Mouse (Mus musculus) cerebellum, adult 2 months (tissue): ENCODE data around the gene Ssh2. TPM values are rescaled to one million over a fixed set of nuclear protein-coding genes. Genes with fewer than 3 reads are reported as not detected.
A peak's percentile ranks its signal among the peaks of the same experiment; 100 is the strongest.

Experiments used
- DNase-seq, 2 experiments: peaks; one replicate each; pipeline ENCODE4 v3.0.0; 2021
- H3K27ac ChIP-seq: fragments of 200-500 bp; 2 replicates; pipeline ENCODE4 v1.5.1; 2012; ENCODE audit warnings: low read length, control low read depth, inconsistent platforms; ENCODE audit not compliant: insufficient read depth
- H3K27me3 ChIP-seq: fragments of 200-500 bp; 2 replicates; pipeline ENCODE4 v1.6.1; 2012; ENCODE audit warnings: inconsistent platforms, mild to moderate bottlenecking, low read length, moderate library complexity; ENCODE audit not compliant: control insufficient read depth, insufficient read depth
- H3K4me1 ChIP-seq: fragments of 200-500 bp; 2 replicates; pipeline ENCODE4 v1.6.1; 2011; ENCODE audit warnings: low read length; ENCODE audit not compliant: control insufficient read depth, insufficient read depth
- H3K4me3 ChIP-seq: fragments of 200-500 bp; replicated peaks from 2 replicates; pipeline ENCODE3; 2011; ENCODE audit warnings: mild to moderate bottlenecking, low read depth, low read length, control low read depth; ENCODE audit not compliant: insufficient read depth
- CTCF ChIP-seq: fragments of 200-500 bp; IDR thresholded peaks from 2 replicates; pipeline ENCODE4 v1.5.1; 2011; ENCODE audit warnings: low read depth, mild to moderate bottlenecking, control low read depth, low read length, moderate library complexity, borderline replicate concordance; ENCODE audit not compliant: insufficient read depth
- POLR2A ChIP-seq: fragments of 200-500 bp; IDR thresholded peaks from 2 replicates; pipeline ENCODE4 v1.6.1; 2011; ENCODE audit warnings: low read length, control low read depth, borderline replicate concordance; ENCODE audit not compliant: insufficient read depth
- WGBS: fragments of 180-500 bp; shearing (Covaris S2); methylation state at CpG from one replicate; pipeline ENCODE4 v1.1.7; 2018; 5-methylcytosine and 5-hydroxymethylcytosine counted together
- polyA plus RNA-seq: library from polyadenylated mRNA; depleted of rRNA; stranded (reverse); fragments of >200 nt; gene quantifications from 2 replicates; pipeline ENCODE4 v1.2.3, GENCODE M21; 2012

The Ssh2 gene
- polyA plus RNA-seq, 1 experiment = 14.3 TPM

- WGBS = 64% methylated on average over 2 of the region's 2 CpGs
- peaks cover 8% of the 10 kb centered on the region for H3K4me1 ChIP-seq
- no peak for DNase-seq
- TF ChIP-seq POLR2A = no peak
- no peak for TF ChIP-seq CTCF
- no peak overlapping the region for H3K27ac ChIP-seq
- no peak overlapping the region for H3K4me3 ChIP-seq
- H3K27me3 ChIP-seq = no peaks in the 10 kb centered on the region
Measured at GRCm38 (mm10) chr11:77451670-77452069, 235.6 kb downstream of the Ssh2 start.

GRCm38 (mm10) chr11:77453388-77453787, 237.3 kb downstream of the Ssh2 start:
- TF ChIP-seq POLR2A (no peak), CTCF (no peak)
- 88% methylated on average over 2 of the region's 2 CpGs for WGBS
- no peak overlapping the region for H3K4me3 ChIP-seq
- peaks cover 8% of the 10 kb centered on the region for H3K4me1 ChIP-seq
- no peak overlapping the region for H3K27ac ChIP-seq
- no peaks in the 10 kb centered on the region for H3K27me3 ChIP-seq
- no peak for DNase-seq

DNA sequence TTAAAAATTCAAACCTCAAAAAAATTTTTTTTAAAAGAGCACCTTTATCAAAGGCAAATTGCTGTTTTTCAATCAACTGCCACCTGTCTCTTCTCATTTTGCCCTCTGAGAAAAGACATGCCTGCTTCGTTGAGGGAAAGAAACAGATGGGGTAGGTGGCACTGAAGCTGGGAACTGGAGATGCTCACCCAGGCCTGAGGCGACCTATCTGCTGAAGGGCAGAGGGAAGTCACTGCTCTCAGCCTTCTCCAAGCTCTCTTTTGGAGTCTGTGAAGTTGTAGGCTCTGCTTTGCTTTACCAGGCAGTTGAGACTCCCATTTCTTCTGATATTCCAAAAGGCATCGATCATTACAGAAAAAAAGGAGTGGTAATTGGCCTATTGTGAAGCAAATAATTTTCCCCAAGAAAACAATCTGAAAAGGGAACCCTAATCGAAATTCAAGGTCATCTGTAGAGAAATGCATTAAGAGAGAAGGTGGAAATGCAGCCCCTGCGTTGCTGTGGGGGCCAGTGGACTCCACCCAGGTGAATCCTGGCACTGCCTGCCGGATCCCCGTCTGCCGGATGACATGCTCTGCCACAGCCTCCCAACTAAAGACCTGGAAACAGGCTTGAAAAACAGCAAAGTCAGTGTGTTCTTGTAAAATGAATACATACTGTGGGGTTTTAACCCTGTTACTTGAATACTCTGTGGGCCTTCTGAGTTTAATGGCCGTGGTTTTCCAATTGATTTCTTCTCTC, 239.9 kb downstream of the Ssh2 start:
- Histone ChIP-seq H3K27me3 (no peaks in the 10 kb centered on the region), H3K27ac (no peak overlapping the region), H3K4me1 (peaks cover 8% of the 10 kb centered on the region), H3K4me3 (no peak overlapping the region)
- TF ChIP-seq POLR2A (no peak), CTCF (no peak)
- 33% methylated on average over 9 of the region's 9 CpGs for WGBS
- DNase-seq = peak in 1 of 2 experiments; percentile 9

GRCm38 (mm10) chr11:77456866-77457265, 240.8 kb downstream of the Ssh2 start:
- Histone ChIP-seq H3K4me3 (no peak overlapping the region), H3K27me3 (no peaks in the 10 kb centered on the region), H3K27ac (no peak overlapping the region), H3K4me1 (peaks cover 8% of the 10 kb centered on the region)
- TF ChIP-seq POLR2A (no peak), CTCF (no peak)
- peak; percentile 52 to 71 for DNase-seq
- WGBS = 12% methylated on average over 6 of the region's 6 CpGs

DNA sequence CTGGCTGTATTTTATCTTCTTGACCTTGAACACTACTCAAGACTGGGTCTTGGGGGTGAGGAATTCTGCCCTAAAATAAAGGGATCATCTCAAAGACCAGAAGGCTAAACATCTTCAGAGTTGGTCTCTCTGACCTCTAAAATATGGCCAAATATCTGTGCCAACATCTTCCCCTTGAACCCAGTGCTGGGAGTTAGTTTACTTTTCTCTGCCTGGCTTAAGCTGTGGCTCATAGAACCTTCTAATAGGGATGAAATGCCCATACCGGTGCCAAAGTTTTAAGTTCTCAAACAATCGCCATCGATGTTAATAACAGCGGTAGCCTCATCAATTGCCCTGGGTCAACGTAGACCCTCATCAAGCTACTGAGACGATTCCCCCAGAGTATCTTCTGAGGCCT, 245.8 kb downstream of the Ssh2 start:
- TF ChIP-seq CTCF (no peak), POLR2A (no peak)
- no peaks in the 10 kb centered on the region for H3K27me3 ChIP-seq
- peak overlapping the region; percentile 59 for H3K4me3 ChIP-seq
- no peaks in the 10 kb centered on the region for H3K4me1 ChIP-seq
- no peak overlapping the region for H3K27ac ChIP-seq
- no peak for DNase-seq
- WGBS = 2% methylated on average over 6 of the region's 6 CpGs

DNA sequence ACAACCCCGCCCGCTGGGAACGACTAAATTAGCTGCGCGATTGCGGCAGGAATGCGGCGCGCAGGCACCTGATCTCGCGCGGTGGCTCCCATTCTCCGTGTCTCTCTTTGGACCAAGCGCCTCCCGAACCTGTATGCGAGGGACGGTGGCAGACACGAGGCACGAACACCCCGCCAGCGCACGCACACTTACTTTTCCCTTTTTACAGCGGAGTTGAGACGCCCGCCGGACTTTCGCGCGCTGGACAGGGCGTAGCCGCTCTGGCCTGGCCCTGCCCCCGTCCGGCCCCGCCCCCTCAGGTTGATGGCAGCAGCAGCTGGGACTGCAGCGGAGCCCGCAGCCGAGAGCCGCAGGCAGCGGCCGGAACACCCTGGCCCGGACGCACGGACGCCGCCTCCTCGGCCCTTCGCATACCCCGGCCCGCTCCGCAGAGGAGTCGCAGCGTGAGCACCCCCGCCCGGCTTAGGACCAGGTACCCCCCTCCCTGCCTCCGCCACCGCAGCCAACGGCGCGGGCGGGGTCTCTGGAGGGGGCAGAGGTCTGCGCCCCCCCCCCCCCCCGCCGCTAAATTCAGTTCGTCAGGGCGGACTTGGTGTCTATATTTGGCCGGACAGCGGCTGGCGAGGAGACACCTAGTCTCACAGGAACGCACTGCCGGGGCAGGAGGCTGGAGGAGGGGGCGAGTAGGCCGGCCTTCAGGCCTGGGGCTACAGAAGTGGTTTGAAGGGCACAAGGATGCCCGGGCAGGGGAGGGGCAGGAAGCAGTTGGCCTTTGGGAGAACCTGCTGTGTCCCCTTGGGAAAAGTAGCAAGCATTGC, 246.4 kb downstream of the Ssh2 start, which contains the start of gene Coro6:
Coro6 (plus strand) TSS at position 129 of the 818 bp plus-strand sequence.
- TF ChIP-seq POLR2A (no peak), CTCF (no peak)
- under 1% methylated on average over 72 of the region's 73 CpGs for WGBS
- no peak within 1 kb of the TSS for H3K27ac ChIP-seq
- H3K27me3 ChIP-seq = no peaks in the 10 kb centered on the region
- H3K4me1 ChIP-seq = no peaks in the 10 kb centered on the region
- peak within 1 kb of the TSS; percentile 59 for H3K4me3 ChIP-seq
- peak; percentile 55 to 58 for DNase-seq

GRCm38 (mm10) chr11:77463101-77463445, 247.0 kb downstream of the Ssh2 start:
- no peaks in the 10 kb centered on the region for H3K4me1 ChIP-seq
- no peak for DNase-seq
- no peak for TF ChIP-seq CTCF
- TF ChIP-seq POLR2A = no peak
- no peaks in the 10 kb centered on the region for H3K27me3 ChIP-seq
- peak overlapping the region; percentile 59 for H3K4me3 ChIP-seq
- WGBS = 47% methylated on average over 8 of the region's 8 CpGs
- H3K27ac ChIP-seq = no peak overlapping the region

DNA sequence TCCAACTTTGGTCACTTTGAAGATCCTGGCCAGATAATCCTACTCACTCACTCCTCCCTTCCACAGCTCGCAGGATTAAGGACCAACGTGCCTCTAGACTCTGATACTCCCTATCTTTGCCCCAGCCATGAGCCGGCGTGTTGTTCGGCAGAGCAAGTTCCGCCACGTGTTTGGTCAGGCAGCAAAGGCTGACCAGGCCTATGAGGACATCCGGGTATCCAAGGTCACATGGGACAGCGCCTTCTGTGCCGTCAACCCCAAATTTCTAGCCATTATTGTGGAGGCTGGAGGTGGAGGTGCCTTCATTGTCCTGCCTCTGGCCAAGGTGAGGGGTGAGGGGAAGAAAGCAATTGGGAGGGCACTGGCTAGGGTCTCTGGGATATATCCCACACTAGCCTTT, 247.7 kb downstream of the Ssh2 start:
- Histone ChIP-seq H3K27ac (no peak overlapping the region), H3K27me3 (no peaks in the 10 kb centered on the region), H3K4me1 (no peaks in the 10 kb centered on the region), H3K4me3 (no peak overlapping the region)
- WGBS = 89% methylated on average over 10 of the region's 10 CpGs
- no peak for TF ChIP-seq CTCF
- no peak for TF ChIP-seq POLR2A
- DNase-seq = no peak

GRCm38 (mm10) chr11:77464684-77465083, 248.6 kb downstream of the Ssh2 start:
- 58% methylated on average over 4 of the region's 4 CpGs for WGBS
- TF ChIP-seq POLR2A = no peak
- Histone ChIP-seq H3K4me1 (no peaks in the 10 kb centered on the region), H3K27ac (no peak overlapping the region), H3K27me3 (no peaks in the 10 kb centered on the region), H3K4me3 (no peak overlapping the region)
- DNase-seq = no peak
